Mouse (Mus musculus) megakaryocyte progenitor cell, adult 5-6 weeks (primary cell): ENCODE measurements around the gene Tshz2. TPM values are rescaled to one million over a fixed set of nuclear protein-coding genes. Genes with fewer than 3 reads are reported as not detected.

Source experiments
- ATAC-seq: replicated peaks from 2 replicates; pipeline ENCODE4 v1.8.0; 2016; ENCODE audit warnings: mild to moderate bottlenecking, moderate TSS enrichment, inconsistent platforms; ENCODE audit not compliant: poor library complexity
- total RNA-seq, 2 experiments: library from RNA; stranded (forward) in 1 of 2; stranded (reverse) in 1 of 2; fragments of 157-497, 149-512 nt in 1 of 2; fragments of 200-1000 nt in 1 of 2; gene quantifications; 2 replicates each; pipeline versions ENCODE4 v1.2.3 to v1.2.4; 2015 to 2017

Gene Tshz2
- total RNA-seq, 2 experiments from 2014 or later = not detected

- ATAC-seq = no peak
Observed at GRCm38 (mm10) chr2:170033219-170033618, 400.4 kb downstream of the Tshz2 start.

- no peak for ATAC-seq
Observed at GRCm38 (mm10) chr2:170034794-170035193, 402.0 kb downstream of the Tshz2 start.

GRCm38 (mm10) chr2:170036791-170037241 is 404.0 kb downstream of the Tshz2 start:
- ATAC-seq = no peak

GRCm38 (mm10) chr2:170037346-170037745 is 404.5 kb downstream of the Tshz2 start:
- no peak for ATAC-seq

GRCm38 (mm10) chr2:170039772-170040171 is 407.0 kb downstream of the Tshz2 start:
- no peak for ATAC-seq

GRCm38 (mm10) chr2:170041101-170041500 is 408.3 kb downstream of the Tshz2 start:
- no peak for ATAC-seq

- no peak for ATAC-seq
Observed at GRCm38 (mm10) chr2:170042471-170043213, 409.8 kb downstream of the Tshz2 start.

GRCm38 (mm10) chr2:170043290-170043689 is 410.5 kb downstream of the Tshz2 start:
- 0 out of 2 replicates have a peak, but pooled peaks have one; percentile 24 for ATAC-seq

- peak; percentile 58 for ATAC-seq
Observed at GRCm38 (mm10) chr2:170045896-170046295, 413.1 kb downstream of the Tshz2 start.

- no peak for ATAC-seq
Observed at GRCm38 (mm10) chr2:170046371-170047145, 413.7 kb downstream of the Tshz2 start.

GRCm38 (mm10) chr2:170048831-170049230 is 416.0 kb downstream of the Tshz2 start:
- no peak for ATAC-seq

- no peak for ATAC-seq
Observed at GRCm38 (mm10) chr2:170050651-170051050, 417.8 kb downstream of the Tshz2 start.

GRCm38 (mm10) chr2:170051441-170051840 is 418.6 kb downstream of the Tshz2 start:
- ATAC-seq = no peak

- peak; percentile 64 for ATAC-seq
Observed at GRCm38 (mm10) chr2:170054943-170055342, 422.1 kb downstream of the Tshz2 start.

GRCm38 (mm10) chr2:170055413-170055812 is 422.6 kb downstream of the Tshz2 start:
- peak; percentile 88 for ATAC-seq

- ATAC-seq = no peak
Observed at GRCm38 (mm10) chr2:170058774-170059173, 426.0 kb downstream of the Tshz2 start.

GRCm38 (mm10) chr2:170060066-170060465 is 427.3 kb downstream of the Tshz2 start:
- ATAC-seq = peak; percentile 75

GRCm38 (mm10) chr2:170062378-170062777 is 429.6 kb downstream of the Tshz2 start:
- ATAC-seq = no peak

- no peak for ATAC-seq
Observed at GRCm38 (mm10) chr2:170069976-170070375, 437.2 kb downstream of the Tshz2 start.

GRCm38 (mm10) chr2:170070641-170071241 is 437.9 kb downstream of the Tshz2 start:
- ATAC-seq = peak; percentile 6; the same call in 1 of the 2 replicates

GRCm38 (mm10) chr2:170076941-170077490 is 444.2 kb downstream of the Tshz2 start:
- ATAC-seq = no peak
